Mouse (Mus musculus): ENCODE results near the gene Krt71. TPM values are rescaled to one million over a fixed set of nuclear protein-coding genes. Genes with fewer than 3 reads are reported as not detected.
"Not testable (repeated sequence)": the region's sequence is repeated elsewhere in the genome, so short reads cannot be mapped to it uniquely, and the experiment has no call there.

The Krt71 gene
- polyA plus RNA-seq, 1 experiment from 2014 or later = not detected

DNA sequence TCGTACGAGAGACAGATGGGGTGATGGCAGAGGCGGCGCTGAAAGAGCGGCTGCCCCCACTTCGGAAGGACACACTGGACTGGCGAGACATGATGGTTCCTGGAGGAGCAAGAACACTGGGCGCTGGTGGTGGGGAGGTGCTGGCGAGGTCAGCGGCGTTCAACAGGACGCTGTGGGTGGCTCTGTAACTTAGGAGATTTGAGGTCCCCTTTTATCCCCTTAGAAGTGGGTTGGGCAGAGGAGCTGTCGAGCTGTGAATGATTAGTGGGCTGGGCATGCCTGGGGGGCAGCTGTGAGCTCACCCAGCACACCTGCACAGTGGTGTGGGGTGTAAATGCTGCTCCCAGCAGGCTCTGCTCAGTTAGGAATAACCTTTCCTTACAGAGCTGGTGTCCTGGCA is 30.2 kb downstream of the Krt71 start, which contains the start of gene Krt5:
TSS of gene Krt5 (minus strand) at position 179 of the 400 bp plus-strand sequence.
- no peak within 1 kb of the TSS for H3K4me2 ChIP-seq
- no peak within 1 kb of the TSS for H3K9ac ChIP-seq
- H3K27ac ChIP-seq = no peak within 1 kb of the TSS
- H3K4me1 ChIP-seq = no peaks in the 10 kb centered on the region
- no peak within 1 kb of the TSS for H3K4me3 ChIP-seq
- 78% methylated on average over 13 of the region's 13 CpGs for WGBS
- no peaks in the 10 kb centered on the region for H3K9me3 ChIP-seq (replicated peaks)
- no peaks in the 10 kb centered on the region for H3K36me3 ChIP-seq (ENCODE audit: poor library complexity, severe bottlenecking)
- no peaks in the 10 kb centered on the region for H3K27me3 ChIP-seq
- ATAC-seq = no peak

DNA sequence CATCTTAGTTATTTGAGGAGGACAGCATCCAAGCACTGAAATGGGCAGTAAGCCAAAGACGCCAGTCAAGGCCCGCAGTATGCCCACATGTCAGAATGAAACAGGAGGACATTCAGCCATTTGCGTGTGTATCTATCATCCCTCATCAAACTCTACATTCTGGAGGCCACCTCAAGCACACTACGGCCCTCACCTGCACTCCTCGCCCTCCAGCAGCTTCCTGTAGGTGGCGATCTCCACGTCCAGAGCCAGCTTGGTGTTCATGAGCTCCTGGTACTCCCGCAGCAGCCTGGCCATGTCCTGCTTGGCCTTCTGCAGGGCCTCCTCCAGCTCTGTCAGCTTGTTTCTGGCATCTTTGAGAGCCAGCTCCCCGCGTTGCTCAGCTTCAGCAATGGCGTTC is 34.2 kb downstream of the Krt71 start:
- Histone ChIP-seq H3K4me2 (no peak overlapping the region), H3K9ac (no peak overlapping the region), H3K4me3 (no peak overlapping the region), H3K36me3 (ENCODE audit: poor library complexity, severe bottlenecking) (no peaks in the 10 kb centered on the region), H3K4me1 (no peaks in the 10 kb centered on the region), H3K27ac (no peak overlapping the region), H3K9me3 (replicated peaks) (no peaks in the 10 kb centered on the region), H3K27me3 (no peaks in the 10 kb centered on the region)
- 65% methylated on average over 11 of the region's 11 CpGs for WGBS
- no peak for ATAC-seq

DNA sequence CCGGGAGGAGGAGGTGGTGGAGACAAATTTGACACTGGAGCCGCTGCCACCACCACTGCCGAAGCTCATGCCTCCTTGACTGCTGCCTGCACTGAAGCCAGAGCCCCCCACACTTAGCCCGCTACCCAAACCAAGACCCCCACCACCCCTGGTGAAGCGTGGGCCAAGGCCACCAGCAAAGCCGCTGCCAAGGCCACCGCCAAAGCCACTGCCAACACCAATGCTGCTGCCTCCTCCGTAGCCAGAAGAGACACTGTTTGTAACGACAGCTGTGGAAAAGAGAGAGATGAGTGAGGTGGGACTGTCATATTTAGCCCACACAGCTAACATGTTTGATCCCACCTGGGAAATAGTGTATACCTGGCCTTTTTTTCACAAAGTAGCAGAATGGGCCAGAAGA is 35.5 kb downstream of the Krt71 start:
- no peak overlapping the region for H3K27ac ChIP-seq
- no peaks in the 10 kb centered on the region for H3K4me1 ChIP-seq
- no peaks in the 10 kb centered on the region for H3K36me3 ChIP-seq (ENCODE audit: poor library complexity, severe bottlenecking)
- ATAC-seq = no peak
- no peak overlapping the region for H3K9ac ChIP-seq
- H3K9me3 ChIP-seq (replicated peaks) = no peaks in the 10 kb centered on the region
- 89% methylated on average over 9 of the region's 9 CpGs for WGBS
- H3K4me2 ChIP-seq = no peak overlapping the region
- no peak overlapping the region for H3K4me3 ChIP-seq
- H3K27me3 ChIP-seq = no peaks in the 10 kb centered on the region

DNA sequence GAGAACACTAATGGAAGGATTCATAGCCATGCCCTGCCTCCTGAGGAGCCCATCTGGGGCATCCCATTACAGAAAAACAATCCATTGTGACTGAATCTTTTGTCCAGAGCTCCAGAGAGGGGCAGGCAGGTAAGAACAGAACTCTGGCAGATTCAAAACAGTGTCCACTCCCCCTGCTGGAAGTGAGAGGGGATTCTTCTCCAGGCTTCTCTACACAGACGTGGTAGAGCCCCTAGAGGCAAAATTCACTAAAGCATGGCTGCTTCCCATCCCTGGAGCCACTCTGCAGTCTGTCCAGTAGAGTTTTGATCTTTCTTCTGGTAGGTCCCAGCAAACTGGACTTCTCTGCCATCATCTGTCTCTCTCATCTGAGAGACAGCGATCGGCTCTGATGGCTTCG is 38.8 kb downstream of the Krt71 start:
- WGBS = 68% methylated on average over 4 of the region's 4 CpGs

DNA sequence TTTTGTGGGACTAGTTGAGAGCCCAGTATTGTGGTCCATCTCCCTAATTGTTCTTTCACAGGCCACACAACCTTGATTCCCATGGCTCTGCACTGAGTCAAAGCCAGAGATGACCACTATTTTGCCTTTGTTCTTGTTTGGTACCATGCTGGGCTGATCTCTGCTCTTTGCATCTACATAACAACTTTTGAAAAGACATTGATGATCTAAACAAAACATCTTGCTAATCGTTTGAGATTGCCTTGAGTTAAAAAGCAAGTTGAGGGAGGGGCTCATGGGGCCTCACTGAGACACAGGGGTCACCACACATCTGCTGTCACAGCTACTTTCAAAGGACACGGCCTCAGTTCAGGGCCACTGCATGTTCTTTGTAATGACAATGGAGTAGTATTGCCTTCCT is 40.5 kb downstream of the Krt71 start:
- Histone ChIP-seq H3K4me2 (no peak overlapping the region), H3K36me3 (ENCODE audit: poor library complexity, severe bottlenecking) (no peaks in the 10 kb centered on the region), H3K9ac (no peak overlapping the region), H3K9me3 (replicated peaks) (no peaks in the 10 kb centered on the region), H3K27me3 (no peaks in the 10 kb centered on the region), H3K27ac (no peak overlapping the region), H3K4me1 (no peaks in the 10 kb centered on the region), H3K4me3 (no peak overlapping the region)
- WGBS = 12% methylated on average over 2 of the region's 2 CpGs
- no peak for ATAC-seq

More for the DNA sequence above, 38.8 kb downstream of the Krt71 start:
- Histone ChIP-seq H3K9me3 (replicated peaks) (no peaks in the 10 kb centered on the region), H3K27me3 (no peaks in the 10 kb centered on the region), H3K4me2 (no peak overlapping the region), H3K4me1 (no peaks in the 10 kb centered on the region), H3K4me3 (no peak overlapping the region), H3K9ac (no peak overlapping the region), H3K36me3 (ENCODE audit: poor library complexity, severe bottlenecking) (no peaks in the 10 kb centered on the region), H3K27ac (no peak overlapping the region)
- no peak for ATAC-seq

DNA sequence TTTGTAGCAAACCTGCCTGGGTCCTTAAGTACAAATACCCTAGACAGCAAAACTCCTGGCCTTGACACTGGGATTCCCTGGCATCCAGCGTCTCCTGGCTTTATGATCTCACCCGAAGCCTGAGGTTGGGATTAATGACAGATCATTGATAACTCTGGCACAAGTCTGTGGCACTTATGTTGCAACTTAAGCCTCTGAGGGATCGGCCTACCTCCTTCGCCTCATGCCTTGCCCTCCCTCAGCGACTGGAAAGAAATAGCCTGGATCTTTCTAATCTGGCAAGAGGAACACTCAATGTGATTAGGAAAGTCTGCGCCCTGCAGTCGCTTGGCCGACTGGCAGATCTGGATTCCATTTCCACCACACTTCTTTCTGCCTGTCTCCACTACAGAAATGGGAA is 43.0 kb downstream of the Krt71 start:
- 79% methylated on average over 8 of the region's 8 CpGs for WGBS
- no peak for ATAC-seq
- H3K36me3 ChIP-seq (ENCODE audit: poor library complexity, severe bottlenecking) = no peaks in the 10 kb centered on the region

DNA sequence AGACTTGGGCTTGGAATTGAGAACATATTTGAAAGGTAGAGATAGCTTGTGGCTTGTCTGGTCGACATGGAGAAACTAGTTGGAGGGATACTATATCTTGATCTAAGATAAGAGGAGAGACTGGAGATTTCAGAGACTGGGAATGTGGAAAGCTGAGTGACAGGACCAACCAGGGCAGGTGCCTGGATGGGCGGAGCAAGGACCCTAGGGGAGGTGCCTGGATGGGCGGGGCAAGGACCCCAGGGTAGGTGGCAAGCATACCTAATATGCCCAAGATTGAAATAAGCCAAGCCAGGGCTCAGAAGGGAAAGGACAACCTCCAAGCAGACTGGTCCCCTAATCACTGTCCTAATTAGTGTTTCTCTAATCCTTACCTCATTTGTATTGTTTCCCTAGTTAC is 43.7 kb downstream of the Krt71 start:
- H3K27ac ChIP-seq = no peak overlapping the region
- no peak overlapping the region for H3K9ac ChIP-seq
- no peaks in the 10 kb centered on the region for H3K27me3 ChIP-seq
- H3K36me3 ChIP-seq (ENCODE audit: poor library complexity, severe bottlenecking) = no peaks in the 10 kb centered on the region
- no peak for ATAC-seq
- 67% methylated on average over 3 of the region's 3 CpGs for WGBS
- no peaks in the 10 kb centered on the region for H3K4me1 ChIP-seq
- no peak overlapping the region for H3K4me2 ChIP-seq
- no peak overlapping the region for H3K4me3 ChIP-seq
- H3K9me3 ChIP-seq (replicated peaks) = no peaks in the 10 kb centered on the region

More for the DNA sequence above, 43.0 kb downstream of the Krt71 start:
- Histone ChIP-seq H3K4me1 (no peaks in the 10 kb centered on the region), H3K4me2 (no peak overlapping the region), H3K9ac (no peak overlapping the region), H3K27me3 (no peaks in the 10 kb centered on the region), H3K27ac (no peak overlapping the region), H3K9me3 (replicated peaks) (no peaks in the 10 kb centered on the region), H3K4me3 (no peak overlapping the region)

DNA sequence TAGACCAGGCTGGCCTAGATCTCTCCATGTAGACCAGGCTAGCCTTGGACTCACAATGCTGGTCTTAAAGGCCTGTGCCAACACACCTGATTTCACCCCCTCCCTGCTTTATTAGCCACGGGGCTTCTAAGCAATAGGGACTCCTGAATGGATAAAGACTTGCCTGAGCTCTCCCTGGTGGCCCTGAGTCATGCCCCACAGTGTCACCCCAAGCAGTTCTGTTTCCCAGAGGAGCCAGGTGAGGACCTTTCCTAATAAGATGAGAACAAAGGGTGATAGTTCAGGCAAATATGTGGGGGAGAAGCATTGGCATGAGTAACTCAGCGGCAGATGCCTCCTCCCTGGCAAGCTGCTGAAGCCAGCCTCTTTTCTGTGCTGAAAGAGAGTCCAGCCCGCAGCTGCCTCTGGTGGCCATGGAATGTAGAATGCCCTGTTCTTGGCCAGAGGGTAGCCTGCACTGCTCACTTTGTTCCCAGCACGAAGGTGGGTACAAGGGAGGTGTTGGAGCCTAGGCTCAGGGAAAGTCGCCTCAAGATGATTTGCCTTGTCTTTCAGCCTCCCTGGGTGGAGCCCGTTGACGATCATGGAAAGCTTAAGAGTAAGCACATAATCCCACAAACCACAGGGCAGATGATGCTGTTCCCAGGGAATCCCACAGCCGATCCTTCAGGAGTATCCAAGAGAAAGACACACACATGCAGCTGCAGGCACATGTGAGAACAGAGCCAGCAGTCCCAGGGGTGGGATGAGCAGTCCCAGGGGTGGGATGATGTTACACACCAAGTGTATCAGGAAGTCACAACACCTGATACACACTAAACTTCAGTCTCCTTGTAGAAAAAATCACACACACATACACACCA is 45.4 kb downstream of the Krt71 start:
- no peak overlapping the region for H3K4me3 ChIP-seq
- no peaks in the 10 kb centered on the region for H3K36me3 ChIP-seq (ENCODE audit: poor library complexity, severe bottlenecking)
- 77% methylated on average over 8 of the region's 8 CpGs for WGBS
- H3K4me2 ChIP-seq = no peak overlapping the region
- no peaks in the 10 kb centered on the region for H3K4me1 ChIP-seq
- no peaks in the 10 kb centered on the region for H3K9me3 ChIP-seq (replicated peaks)
- H3K27me3 ChIP-seq = no peaks in the 10 kb centered on the region
- H3K9ac ChIP-seq = no peak overlapping the region
- no peak overlapping the region for H3K27ac ChIP-seq
- no peak for ATAC-seq

DNA sequence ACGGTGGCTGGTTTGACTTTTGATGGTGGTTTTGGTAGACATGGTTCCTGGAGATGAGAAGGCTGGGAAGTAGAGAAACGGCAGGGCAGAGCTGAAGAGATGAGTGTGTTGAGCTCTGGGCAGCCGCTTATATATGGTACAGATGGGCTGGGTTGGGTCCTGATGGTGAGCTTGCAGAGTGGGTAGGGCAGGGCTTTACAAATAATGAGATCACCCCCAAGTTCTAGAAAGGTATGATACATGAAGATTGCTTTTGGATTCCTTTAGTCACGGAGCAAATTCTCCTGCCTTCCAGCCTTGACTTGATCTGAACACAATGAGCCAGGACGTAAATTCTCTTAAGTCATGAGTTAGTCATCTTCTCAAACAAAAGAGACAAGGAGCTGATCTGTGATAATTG is 48.7 kb downstream of the Krt71 start, which contains the start of gene Krt6a:
TSS of gene Krt6a (minus strand) at position 101 of the 400 bp plus-strand sequence.
- no peak for ATAC-seq
- no peaks in the 10 kb centered on the region for H3K27me3 ChIP-seq
- no peaks in the 10 kb centered on the region for H3K36me3 ChIP-seq (ENCODE audit: poor library complexity, severe bottlenecking)
- WGBS = 85% methylated on average over 5 of the region's 5 CpGs
- H3K9me3 ChIP-seq (replicated peaks) = no peaks in the 10 kb centered on the region
- H3K4me2 ChIP-seq = no peak within 1 kb of the TSS
- no peak within 1 kb of the TSS for H3K9ac ChIP-seq
- no peaks in the 10 kb centered on the region for H3K4me1 ChIP-seq
- no peak within 1 kb of the TSS for H3K27ac ChIP-seq
- H3K4me3 ChIP-seq = no peak within 1 kb of the TSS

DNA sequence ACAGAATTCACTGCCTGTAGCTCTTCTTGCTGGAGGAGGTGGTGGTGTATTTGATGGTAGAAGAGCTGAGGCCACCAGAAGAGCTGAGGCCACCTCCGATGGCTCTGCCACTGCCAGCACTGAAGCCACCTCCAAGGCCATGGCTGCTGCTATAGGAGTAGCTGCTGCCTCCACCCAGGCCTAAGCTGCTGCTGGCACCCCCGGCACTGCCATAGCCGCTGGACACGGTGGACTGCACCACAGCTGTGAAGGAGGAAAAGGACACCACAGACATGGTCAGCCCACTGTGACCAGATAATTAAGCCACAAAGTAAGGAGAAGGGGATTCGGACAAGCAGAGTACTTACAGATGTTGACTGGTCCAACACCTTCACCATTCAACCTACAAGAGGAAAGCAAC is 52.4 kb downstream of the Krt71 start:
- H3K9ac ChIP-seq; H3K27ac ChIP-seq; H3K4me1 ChIP-seq; H3K4me3 ChIP-seq; ATAC-seq; H3K9me3 ChIP-seq (replicated peaks); H3K27me3 ChIP-seq; H3K36me3 ChIP-seq (ENCODE audit: poor library complexity, severe bottlenecking); H3K4me2 ChIP-seq: not testable (repeated sequence)
- 89% methylated on average over 5 of the region's 5 CpGs for WGBS

DNA sequence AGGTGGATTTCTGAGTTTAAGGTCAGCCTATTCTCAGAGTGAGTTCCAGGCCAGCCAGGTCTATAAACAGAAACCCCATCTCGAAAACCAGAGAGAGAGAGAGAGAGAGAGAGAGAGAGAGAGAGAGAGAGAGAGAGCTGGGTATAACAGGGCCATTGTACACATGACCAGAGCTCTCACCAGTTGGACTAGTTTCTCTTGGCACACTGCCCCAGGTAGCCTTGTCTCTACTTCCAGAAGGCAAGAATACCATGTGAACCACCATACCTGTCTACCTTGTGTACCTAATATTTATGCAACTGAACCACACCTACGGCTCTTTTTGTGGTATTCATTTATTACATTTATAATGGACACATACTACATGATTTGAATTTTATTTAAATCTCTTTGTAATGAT is 54.7 kb downstream of the Krt71 start:
- H3K4me3 ChIP-seq = no peak overlapping the region
- H3K27ac ChIP-seq = no peak overlapping the region
- H3K4me2 ChIP-seq = no peak overlapping the region
- H3K4me1 ChIP-seq = no peaks in the 10 kb centered on the region
- ATAC-seq = no peak
- H3K9me3 ChIP-seq (replicated peaks) = no peaks in the 10 kb centered on the region
- no peaks in the 10 kb centered on the region for H3K36me3 ChIP-seq (ENCODE audit: poor library complexity, severe bottlenecking)
- WGBS = 75% methylated on average over 2 of the region's 2 CpGs
- H3K27me3 ChIP-seq = no peaks in the 10 kb centered on the region
- H3K9ac ChIP-seq = no peak overlapping the region

All from forebrain, embryonic 13.5 days (tissue).